15 mouse cellular contexts compared by ENCODE assay signal in the genomic region with DNA sequence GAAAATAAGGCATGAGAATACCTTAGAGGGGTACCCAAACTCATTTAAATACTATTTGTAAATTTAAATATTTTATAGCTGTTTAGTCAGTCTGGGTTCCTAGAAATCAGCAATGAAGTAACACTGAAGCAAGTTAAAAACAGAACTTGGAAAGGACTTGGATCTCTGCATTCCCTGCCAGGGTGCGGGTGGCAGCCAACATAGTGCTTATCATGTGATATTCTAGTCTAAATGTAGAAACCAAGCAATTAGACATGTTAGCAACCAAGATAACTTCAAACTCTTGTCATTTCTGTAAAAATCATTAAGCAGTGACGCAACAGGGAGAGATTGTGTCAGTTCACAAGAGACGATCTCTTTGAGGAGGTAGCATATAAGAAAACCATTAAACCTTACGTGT. TPM values are rescaled to one million over a fixed set of nuclear protein-coding genes. Genes with fewer than 3 reads are reported as not detected.
DNase-seq lines count a peak whose midpoint lies in the region; ATAC-seq lines count a peak whose summit lies in the region.
"Had no signal": no experiment of that assay in that cellular context is flagged by ENCODE, and none has a peak within 500 bp of the region (broad histone marks: within the 10 kb centered on the region; RNA-seq: fewer than 3 reads in every experiment).

No protein-coding gene starts in this region.

- no peak overlapping the region for H3K27ac ChIP-seq in forebrain, embryonic 14.5 days (ENCODE audit: low read depth, low read length)
- no peak overlapping the region for H3K27ac ChIP-seq in forebrain, embryonic 13.5 days
- no peak overlapping the region for H3K27ac ChIP-seq in intestine, embryonic 16.5 days (ENCODE audit: low read length)
- H3K27ac ChIP-seq: embryonic facial prominence, embryonic 15.5 days; hindbrain, embryonic 12.5 days; liver, embryonic 15.5 days had no signal

- H3K4me3 ChIP-seq in forebrain, embryonic 14.5 days (ENCODE audit: low read depth, low read length), result no peak overlapping the region
- no peak overlapping the region for H3K4me3 ChIP-seq in forebrain, embryonic 13.5 days
- H3K4me3 ChIP-seq in intestine, embryonic 16.5 days (ENCODE audit: low read length), result no peak overlapping the region
- H3K4me3 ChIP-seq: embryonic facial prominence, embryonic 15.5 days; hindbrain, embryonic 12.5 days; liver, embryonic 15.5 days had no signal

- H3K27me3 ChIP-seq in forebrain, embryonic 14.5 days (replicated peaks; ENCODE audit: control insufficient read depth, insufficient read depth, low read length), result no peaks in the 10 kb centered on the region
- no peaks in the 10 kb centered on the region for H3K27me3 ChIP-seq in forebrain, embryonic 13.5 days
- H3K27me3 ChIP-seq in intestine, embryonic 16.5 days (replicated peaks; ENCODE audit: control insufficient read depth, insufficient read depth, low read length), result no peaks in the 10 kb centered on the region
- H3K27me3 ChIP-seq: embryonic facial prominence, embryonic 15.5 days; hindbrain, embryonic 12.5 days; liver, embryonic 15.5 days had no signal

- H3K36me3 ChIP-seq in forebrain, embryonic 14.5 days (ENCODE audit: control insufficient read depth, insufficient read depth, low read length), result no peaks in the 10 kb centered on the region
- no peaks in the 10 kb centered on the region for H3K36me3 ChIP-seq in forebrain, embryonic 13.5 days (ENCODE audit: poor library complexity, severe bottlenecking)
- H3K36me3 ChIP-seq in intestine, embryonic 16.5 days (ENCODE audit: control insufficient read depth, insufficient read depth, low read length), result no peaks in the 10 kb centered on the region
- H3K36me3 ChIP-seq: embryonic facial prominence, embryonic 15.5 days; hindbrain, embryonic 12.5 days; liver, embryonic 15.5 days had no signal

- DNase-seq in forebrain, embryonic 14.5 days (ENCODE audit: low spot score), result peak; percentile 39
- DNase-seq in left cerebral cortex, adult 11 months (ENCODE audit: low spot score), result peak; percentile 39
- no peak for DNase-seq in left cerebral cortex, postnatal 4 days
- peak; percentile 46 to 64 for DNase-seq in left cerebral cortex, postnatal 36 days (ENCODE audit: low spot score in 2 of 2)
- no peak for DNase-seq in thymus, postnatal 25 days
- no peak for DNase-seq in thymus, postnatal 0 days (ENCODE audit: low spot score)
- DNase-seq: adrenal gland, adult 8-10 months; kidney, adult 18-20 months; lung, postnatal 36 days; midbrain, embryonic 14.5 days had no signal

- H3K9me3 ChIP-seq in forebrain, embryonic 14.5 days (replicated peaks; ENCODE audit: control insufficient read depth, low read length), result no peaks in the 10 kb centered on the region
- H3K9me3 ChIP-seq in forebrain, embryonic 13.5 days (replicated peaks), result no peaks in the 10 kb centered on the region
- H3K9me3 ChIP-seq in intestine, embryonic 16.5 days (ENCODE audit: control insufficient read depth, low read length), result no peaks in the 10 kb centered on the region
- H3K9me3 ChIP-seq: embryonic facial prominence, embryonic 15.5 days; hindbrain, embryonic 12.5 days; liver, embryonic 15.5 days had no signal

- H3K4me1 ChIP-seq in forebrain, embryonic 14.5 days (ENCODE audit: control insufficient read depth, insufficient read depth, low read length), result 0 out of 2 replicates have a peak, but pooled peaks cover 3% of the 10 kb centered on the region
- peaks cover 11% of the 10 kb centered on the region for H3K4me1 ChIP-seq in forebrain, embryonic 13.5 days
- H3K4me1 ChIP-seq in intestine, embryonic 16.5 days (ENCODE audit: control insufficient read depth, insufficient read depth, low read length), result peaks cover 7% of the 10 kb centered on the region; the same call in 1 of the 2 replicates
- H3K4me1 ChIP-seq: embryonic facial prominence, embryonic 15.5 days; liver, embryonic 15.5 days had no signal

- intact Hi-C loops in left cerebral cortex, postnatal 4 days (cut with DNase I), result no loop called here
- intact Hi-C loops in left cerebral cortex, postnatal 36 days (cut with DNase I), result no loop called here

- no peak for ATAC-seq in forebrain, embryonic 14.5 days
- no peak for ATAC-seq in forebrain, embryonic 13.5 days
- ATAC-seq in intestine, embryonic 16.5 days, result no peak

- H3K4me2 ChIP-seq in forebrain, embryonic 14.5 days (ENCODE audit: low read length), result no peak overlapping the region
- H3K4me2 ChIP-seq in forebrain, embryonic 13.5 days, result no peak overlapping the region
- H3K4me2 ChIP-seq in intestine, embryonic 16.5 days (ENCODE audit: low read depth, low read length), result no peak overlapping the region
- H3K4me2 ChIP-seq: embryonic facial prominence, embryonic 15.5 days; hindbrain, embryonic 12.5 days; liver, embryonic 15.5 days had no signal

- 89% methylated on average over 4 of the region's 4 CpGs for WGBS in forebrain, embryonic 14.5 days
- 90% methylated on average over 4 of the region's 4 CpGs for WGBS in forebrain, embryonic 13.5 days
- WGBS in intestine, embryonic 16.5 days, result 80% methylated on average over 4 of the region's 4 CpGs

- no peak overlapping the region for H3K9ac ChIP-seq in forebrain, embryonic 14.5 days (ENCODE audit: low read length)
- no peak overlapping the region for H3K9ac ChIP-seq in forebrain, embryonic 13.5 days
- no peak overlapping the region for H3K9ac ChIP-seq in intestine, embryonic 16.5 days (ENCODE audit: low read depth, low read length)
- H3K9ac ChIP-seq: embryonic facial prominence, embryonic 15.5 days; hindbrain, embryonic 12.5 days; liver, embryonic 15.5 days had no signal

RNA-seq across cellular contexts. Expression of a gene that starts 32.9 kb away (rescaled TPM):
- 2.5 and 3.8 TPM in 2 replicates for polyA plus RNA-seq in forebrain, embryonic 14.5 days (2014; fragmentation: Nextera tagmentation; extraction: Ambion mirVana)
- 3.7 and 3.9 TPM in 2 replicates for polyA plus RNA-seq in forebrain, embryonic 13.5 days (2015; fragmentation: Nextera tagmentation; extraction: Ambion mirVana)
- total RNA-seq in left cerebral cortex, postnatal 4 days (2021), result 10 to 100 TPM; 14.6 to 20.1 TPM
- total RNA-seq in left cerebral cortex, postnatal 36 days (2021), result 10 to 100 TPM; 11.8 to 11.9 TPM
- 0.98 and 1.4 TPM in 2 replicates for polyA plus RNA-seq in thymus, postnatal 0 days (2015; fragmentation: Nextera tagmentation; extraction: Ambion mirVana)
- 5.1 and 5.3 TPM in 2 replicates for polyA plus RNA-seq in intestine, embryonic 16.5 days (2015; fragmentation: Nextera tagmentation; extraction: Ambion mirVana)

Comparison
In these comparisons a context has a peak if more than half of its experiments do, and no peak if none do; other contexts are left out.
1. DNase-seq: peak in forebrain, embryonic 14.5 days (single experiment), left cerebral cortex, adult 11 months (single experiment) and left cerebral cortex, postnatal 36 days (2 of 2); none in left cerebral cortex, postnatal 4 days (single experiment), thymus, postnatal 25 days (single experiment) and thymus, postnatal 0 days (single experiment).